ENCODE assay signal across 26 mouse cellular contexts in the genomic region with DNA sequence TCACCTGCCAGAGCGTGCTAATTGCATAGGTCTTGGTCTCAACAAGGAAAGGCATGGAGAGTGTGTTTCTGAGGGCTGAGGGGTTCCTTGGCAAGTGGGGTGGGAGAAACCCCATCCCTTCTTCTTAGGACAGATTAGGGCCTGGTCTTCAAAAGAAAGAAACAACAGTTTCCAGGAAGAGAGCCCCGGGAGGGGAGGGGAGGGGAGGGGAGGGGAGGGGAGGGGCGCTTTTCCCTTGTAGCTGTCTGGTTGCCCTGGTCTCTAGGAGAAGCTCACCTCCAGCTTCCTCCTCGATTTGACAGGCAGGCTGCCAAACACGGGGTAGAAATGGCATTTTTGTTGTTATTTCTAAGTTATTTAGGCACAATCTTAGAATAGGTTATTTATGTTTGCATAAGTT.
DNase-seq lines count a peak whose midpoint lies in the region; ATAC-seq and TF ChIP-seq lines count a peak whose summit lies in the region.
"Had no signal": no experiment of that assay in that cellular context is flagged by ENCODE, and none has a peak within 500 bp of the region (broad histone marks: within the 10 kb centered on the region; RNA-seq: fewer than 3 reads in every experiment).

No protein-coding gene starts in this region.

- H3K4me1 ChIP-seq in G1E (ENCODE audit: insufficient read depth, low read depth, low read length) = peaks cover 64% of the 10 kb centered on the region
- H3K4me1 ChIP-seq in liver, embryonic 11.5 days (replicated peaks; ENCODE audit: control insufficient read depth, insufficient read depth, low read length) = peaks cover 7% of the 10 kb centered on the region; the same call in 1 of the 2 replicates
- peaks cover 55% of the 10 kb centered on the region for H3K4me1 ChIP-seq in liver, embryonic 15.5 days (replicated peaks)

- no peak overlapping the region for H3K9ac ChIP-seq in liver, embryonic 11.5 days (ENCODE audit: low read depth, low read length)
- no peak overlapping the region for H3K9ac ChIP-seq in liver, embryonic 15.5 days
- H3K9ac ChIP-seq: forebrain, embryonic 13.5 days; heart, embryonic 12.5 days; heart, embryonic 15.5 days; hindbrain, embryonic 14.5 days had no signal

- 0 out of 2 replicates have a peak, but pooled peaks have one; percentile 9 for ATAC-seq in G1E (ENCODE audit: extremely low read depth, insufficient number of reproducible peaks, low FRiP score, poor library complexity, severe bottlenecking)
- ATAC-seq in liver, embryonic 11.5 days (replicated peaks; ENCODE audit: low FRiP score) = peak; percentile 34
- ATAC-seq in liver, embryonic 15.5 days (ENCODE audit: insufficient read depth) = no peak
- ATAC-seq: activated CD4-positive, CD25-positive, alpha-beta regulatory T cell, adult 4 months; forebrain, embryonic 13.5 days; forebrain, embryonic 16.5 days; hindbrain, postnatal 0 days; inflammation-experienced regulatory T-cells, adult 6 months had no signal

- no peak for TF ChIP-seq CTCF in G1E (IDR thresholded peaks at IDR 0.05; ENCODE audit: low read depth, low read length)

- H3K9me3 ChIP-seq in G1E (replicated peaks) = no peaks in the 10 kb centered on the region; the same call in 1 of the 2 replicates
- no peaks in the 10 kb centered on the region for H3K9me3 ChIP-seq in liver, embryonic 11.5 days (ENCODE audit: control insufficient read depth, low read length)
- H3K9me3 ChIP-seq in liver, embryonic 15.5 days (replicated peaks) = no peaks in the 10 kb centered on the region
- H3K9me3 ChIP-seq: forebrain, embryonic 10.5 days; forebrain, embryonic 13.5 days; heart, embryonic 12.5 days; heart, embryonic 15.5 days had no signal

- no peaks in the 10 kb centered on the region for H3K27me3 ChIP-seq in G1E (ENCODE audit: insufficient read depth, low read length)
- no peaks in the 10 kb centered on the region for H3K27me3 ChIP-seq in liver, embryonic 11.5 days (replicated peaks; ENCODE audit: control insufficient read depth, insufficient read depth, low read length)
- H3K27me3 ChIP-seq in liver, embryonic 15.5 days = no peaks in the 10 kb centered on the region
- H3K27me3 ChIP-seq: heart, embryonic 15.5 days had no signal

- intact Hi-C loops in heart, postnatal 14 days (cut with DNase I) = no loop called here

- H3K4me2 ChIP-seq in liver, embryonic 11.5 days = no peak overlapping the region
- H3K4me2 ChIP-seq in liver, embryonic 15.5 days = no peak overlapping the region
- H3K4me2 ChIP-seq: forebrain, embryonic 13.5 days; heart, embryonic 12.5 days; heart, embryonic 15.5 days; hindbrain, embryonic 14.5 days had no signal

- H3K36me3 ChIP-seq in G1E (replicated peaks) = peaks cover 25% of the 10 kb centered on the region
- H3K36me3 ChIP-seq in liver, embryonic 11.5 days (ENCODE audit: control insufficient read depth, insufficient read depth, low read length) = no peaks in the 10 kb centered on the region
- no peaks in the 10 kb centered on the region for H3K36me3 ChIP-seq in liver, embryonic 15.5 days (replicated peaks)
- H3K36me3 ChIP-seq: forebrain, embryonic 10.5 days; heart, embryonic 12.5 days; heart, embryonic 15.5 days had no signal

- WGBS in liver, embryonic 11.5 days = 52% methylated on average over 4 of the region's 5 CpGs
- 29% methylated on average over 4 of the region's 5 CpGs for WGBS in liver, embryonic 15.5 days (ENCODE audit: insufficient replicate concordance)

- peak overlapping the region; percentile 36; the same call in 1 of the 2 replicates for H3K4me3 ChIP-seq in G1E (ENCODE audit: low read depth, low read length)
- H3K4me3 ChIP-seq in liver, embryonic 11.5 days (ENCODE audit: low read depth, low read length) = no peak overlapping the region
- no peak overlapping the region for H3K4me3 ChIP-seq in liver, embryonic 15.5 days (replicated peaks)
- H3K4me3 ChIP-seq: forebrain, embryonic 10.5 days; forebrain, embryonic 13.5 days; heart, embryonic 12.5 days; heart, embryonic 15.5 days had no signal

- no peak overlapping the region for H3K27ac ChIP-seq in liver, embryonic 11.5 days (ENCODE audit: low read depth, low read length)
- 0 out of 2 replicates have a peak overlapping the region, but pooled peaks have one; percentile 33 for H3K27ac ChIP-seq in liver, embryonic 15.5 days (replicated peaks)
- H3K27ac ChIP-seq: forebrain, embryonic 10.5 days; forebrain, embryonic 13.5 days; heart, embryonic 15.5 days; hindbrain, embryonic 14.5 days; hindbrain, postnatal 0 days had no signal

- DNase-seq in heart, adult 11 months = peak; percentile 85
- DNase-seq in heart, postnatal 14 days = no peak
- DNase-seq in G1E (ENCODE audit: low spot score) = peak; percentile 81
- no peak for DNase-seq in liver, embryonic 11.5 days (ENCODE audit: low spot score)
- no peak for DNase-seq in T-cell, adult 2 months (ENCODE audit: low spot score)
- no peak for DNase-seq in spleen, postnatal 4 days (ENCODE audit: low spot score in 2 of 2)
- DNase-seq: adrenal gland, adult 8-10 months; adrenal gland, postnatal 25 days; B cell, adult 2 months; cerebellum, adult 11-12 months; cerebellum, adult 8-10 months; cerebellum, postnatal 10 days; gastrocnemius, postnatal 10 days; heart, adult 18-20 months; heart, postnatal 10 days; heart, postnatal 4 days had no signal

Comparison
In these comparisons a context has a peak if more than half of its experiments do, and no peak if none do; other contexts are left out.
1. DNase-seq: peak in heart, adult 11 months (single experiment) and G1E (single experiment); none in heart, postnatal 14 days (0 of 2), liver, embryonic 11.5 days (single experiment), T-cell, adult 2 months (single experiment) and spleen, postnatal 4 days (0 of 2).